Mouse (Mus musculus): ENCODE data around the gene Efhb.
A peak's percentile ranks its signal among the peaks of the same experiment; 100 is the strongest.

GRCm38 (mm10) chr17:53488291-53489006, 25.3 kb upstream of the Efhb start:
- TF ChIP-seq MAX (IDR thresholded peaks at IDR 0.05) (no peak), CTCF (IDR thresholded peaks at IDR 0.05; ENCODE audit: control insufficient read depth, insufficient read depth, insufficient read length) (no peak), MYOD1 (IDR thresholded peaks at IDR 0.05; ENCODE audit: control insufficient read depth, insufficient read length, low read depth) (no peak), FOSL1 (IDR thresholded peaks at IDR 0.05; ENCODE audit: insufficient read depth, low read length, poor library complexity, severe bottlenecking) (no peak), USF1 (IDR thresholded peaks at IDR 0.05; ENCODE audit: low read depth) (no peak), CEBPB (IDR thresholded peaks at IDR 0.05; ENCODE audit: low read depth) (peak; percentile 41), MYOG (IDR thresholded peaks at IDR 0.05; ENCODE audit: control insufficient read depth, extremely low read depth, insufficient read length) (no peak)
